Mouse (Mus musculus) urinary bladder, postnatal 4 days (tissue): ENCODE measurements around the gene Gm45234.
A peak's percentile ranks its signal among the peaks of the same experiment; 100 is the strongest.
"Not testable (repeated sequence)": the region's sequence is repeated elsewhere in the genome, so short reads cannot be mapped to it uniquely, and the experiment has no call there.

Source experiments
- DNase-seq, 2 experiments: peaks; one replicate each; pipeline ENCODE4 v3.0.0; 2021 to 2022; ENCODE audit warnings: low spot score in 2 of 2

The Gm45234 gene

GRCm38 (mm10) chr6:124755831-124756595, at the start of gene Gm45234, which contains the start of gene Atn1:
TSS of gene Gm45234 (minus strand) at chr6:124756021.
TSS of gene Atn1 (minus strand) at chr6:124756524.
- peak in 1 of 2 experiments; percentile 72 for DNase-seq

- no peak for DNase-seq
Measured at GRCm38 (mm10) chr6:124804341-124804740, 48.5 kb upstream of the Gm45234 start.

GRCm38 (mm10) chr6:124803691-124804090, 47.9 kb upstream of the Gm45234 start:
- DNase-seq, result not testable (repeated sequence)

- DNase-seq, result no peak
Measured at GRCm38 (mm10) chr6:124803061-124803460, 47.2 kb upstream of the Gm45234 start.

- DNase-seq, result not testable (repeated sequence)
Measured at GRCm38 (mm10) chr6:124802400-124802799, 46.6 kb upstream of the Gm45234 start.

- DNase-seq, result no peak
Measured at GRCm38 (mm10) chr6:124796200-124796599, 40.4 kb upstream of the Gm45234 start.

- DNase-seq, result no peak
Measured at GRCm38 (mm10) chr6:124795781-124796180, 40.0 kb upstream of the Gm45234 start.

GRCm38 (mm10) chr6:124791911-124792310, 36.1 kb upstream of the Gm45234 start:
- DNase-seq, result no peak

GRCm38 (mm10) chr6:124790121-124790520, 34.3 kb upstream of the Gm45234 start:
- DNase-seq, result no peak

GRCm38 (mm10) chr6:124789519-124789918, 33.7 kb upstream of the Gm45234 start:
- DNase-seq, result no peak

GRCm38 (mm10) chr6:124787722-124788121, 31.9 kb upstream of the Gm45234 start:
- no peak for DNase-seq

- no peak for DNase-seq
Measured at GRCm38 (mm10) chr6:124786756-124787420, 31.1 kb upstream of the Gm45234 start.

- no peak for DNase-seq
Measured at GRCm38 (mm10) chr6:124782436-124782835, 26.6 kb upstream of the Gm45234 start.

GRCm38 (mm10) chr6:124780917-124781316, 25.1 kb upstream of the Gm45234 start:
- no peak for DNase-seq

GRCm38 (mm10) chr6:124779984-124780416, 24.2 kb upstream of the Gm45234 start:
- no peak for DNase-seq

GRCm38 (mm10) chr6:124779222-124779983, 23.6 kb upstream of the Gm45234 start, which contains the start of gene Lrrc23:
TSS of gene Lrrc23 (minus strand) at chr6:124779727.
- DNase-seq, result peak in 1 of 2 experiments; percentile 45

- DNase-seq, result no peak
Measured at GRCm38 (mm10) chr6:124770511-124770910, 14.7 kb upstream of the Gm45234 start.

GRCm38 (mm10) chr6:124770013-124770412, 14.2 kb upstream of the Gm45234 start:
- DNase-seq, result no peak

- DNase-seq, result peak in 1 of 2 experiments; percentile 53
Measured at GRCm38 (mm10) chr6:124769101-124769765, 13.4 kb upstream of the Gm45234 start, which contains the start of gene Eno2. TSS of gene Eno2 (minus strand) at chr6:124769673.

- DNase-seq, result no peak
Measured at GRCm38 (mm10) chr6:124768704-124769044, 12.9 kb upstream of the Gm45234 start.

GRCm38 (mm10) chr6:124767920-124768703, 12.3 kb upstream of the Gm45234 start:
- DNase-seq, result no peak
